Mouse (Mus musculus) embryonic fibroblast, embryonic 13.5 days (primary cell): ENCODE results near the gene Edem3.

ENCODE experiments used
- CTCF ChIP-seq: IDR thresholded peaks from 2 replicates; pipeline ENCODE4 v1.5.1; 2011; ENCODE audit warnings: mild to moderate bottlenecking, control low read depth, low read length, moderate library complexity, borderline replicate concordance; ENCODE audit not compliant: insufficient read depth
- POLR2A ChIP-seq: IDR thresholded peaks from 2 replicates; pipeline ENCODE4 v1.6.1; 2011; ENCODE audit warnings: low read depth, mild to moderate bottlenecking, control low read depth, low read length, moderate library complexity

GRCm38 (mm10) chr1:151754028-151754489 lies 1.1 kb upstream of the Edem3 start:
- TF ChIP-seq CTCF (no peak), POLR2A (no peak)
